Comparison of ENCODE assay signal across 8 mouse cellular contexts in genomic region chr10:58496732-58497131, GRCm38 (mm10). TPM values are rescaled to one million over a fixed set of nuclear protein-coding genes. Genes with fewer than 3 reads are reported as not detected.
A peak's percentile ranks its signal among the peaks of the same experiment; 100 is the strongest.
DNase-seq lines count a peak whose midpoint lies in the region; ATAC-seq and TF ChIP-seq lines count a peak whose summit lies in the region.

No protein-coding gene starts in this region.

- no peak for ATAC-seq in G1E (ENCODE audit: extremely low read depth, insufficient number of reproducible peaks, low FRiP score, poor library complexity, severe bottlenecking)
- ATAC-seq in hindbrain, embryonic 14.5 days (ENCODE audit: low FRiP score) = no peak
- ATAC-seq in cerebellum, adult (ENCODE audit: insufficient number of reproducible peaks, low FRiP score, low TSS enrichment) = no peak

- peak overlapping the region; percentile 93 for H3K27ac ChIP-seq in layer of hippocampus, adult 2 months
- peak overlapping the region; percentile 86; the same call in 1 of the 2 replicates for H3K27ac ChIP-seq in hindbrain, embryonic 14.5 days

- H3K9me3 ChIP-seq in G1E (replicated peaks) = no peaks in the 10 kb centered on the region
- no peaks in the 10 kb centered on the region for H3K9me3 ChIP-seq in hindbrain, embryonic 14.5 days (ENCODE audit: control insufficient read depth, low read length)

- no peak for TF ChIP-seq CTCF in layer of hippocampus, adult 2 months (conservative IDR thresholded peaks at IDR 0.05)
- TF ChIP-seq CTCF in G1E (IDR thresholded peaks at IDR 0.05; ENCODE audit: low read depth, low read length) = no peak

- H3K27me3 ChIP-seq in G1E (ENCODE audit: insufficient read depth, low read length) (no peaks in the 10 kb centered on the region), myocyte (ENCODE audit: control insufficient read depth, insufficient read depth, insufficient read length) (no peaks in the 10 kb centered on the region)
- no peaks in the 10 kb centered on the region for H3K27me3 ChIP-seq in hindbrain, embryonic 14.5 days (ENCODE audit: control insufficient read depth, insufficient read depth, low read length)

- H3K4me3 ChIP-seq in layer of hippocampus, adult 2 months = no peak overlapping the region
- H3K4me3 ChIP-seq in G1E (ENCODE audit: low read depth, low read length) (peak overlapping the region; percentile 74; the same call in 1 of the 2 replicates), myocyte (peak overlapping the region; percentile 56)
- H3K4me3 ChIP-seq in hindbrain, embryonic 14.5 days (replicated peaks; ENCODE audit: low read length) = no peak overlapping the region; the same call in 1 of the 2 replicates

- H3ac ChIP-seq in myocyte (ENCODE audit: control insufficient read depth, insufficient read length) = no peak overlapping the region

- H3K9ac ChIP-seq in hindbrain, embryonic 14.5 days = peak overlapping the region; percentile 71; the same call in 1 of the 2 replicates

- H3K4me1 ChIP-seq in G1E (ENCODE audit: insufficient read depth, low read depth, low read length) = peaks cover 4% of the 10 kb centered on the region
- 0 out of 2 replicates have a peak, but pooled peaks cover 14% of the 10 kb centered on the region for H3K4me1 ChIP-seq in hindbrain, embryonic 14.5 days (replicated peaks; ENCODE audit: control insufficient read depth, insufficient read depth, low read length)

- H3K36me3 ChIP-seq in G1E (replicated peaks) (peaks cover 18% of the 10 kb centered on the region), myocyte (ENCODE audit: control insufficient read depth, insufficient read depth) (peaks cover 31% of the 10 kb centered on the region)
- H3K36me3 ChIP-seq in hindbrain, embryonic 14.5 days (replicated peaks; ENCODE audit: control insufficient read depth, insufficient read depth) = peaks cover 34% of the 10 kb centered on the region

- H3K4me2 ChIP-seq in hindbrain, embryonic 14.5 days (replicated peaks) = peak overlapping the region; percentile 67
- H3K4me2 ChIP-seq in myocyte (ENCODE audit: low read depth) = peak overlapping the region; percentile 91

- no peaks in the 10 kb centered on the region for H3K79me2 ChIP-seq in myocyte (ENCODE audit: control insufficient read depth, insufficient read depth)

- no peak for DNase-seq in layer of hippocampus, adult 2 months (ENCODE audit: low spot score in 2 of 2)
- no peak for DNase-seq in layer of hippocampus, adult 9-11 months
- no peak for DNase-seq in G1E (ENCODE audit: low spot score)
- no peak for DNase-seq in hindbrain, embryonic 14.5 days (ENCODE audit: low spot score)
- no peak for DNase-seq in cerebellum, postnatal 4 days (ENCODE audit: low spot score in 2 of 2)
- DNase-seq in adrenal gland, adult 2 months = no peak

- TF ChIP-seq POLR2A in myocyte (IDR thresholded peaks at IDR 0.05; ENCODE audit: insufficient read length, low read depth) = no peak

TF ChIP-seq in myocyte, 11 proteins besides CTCF, POLR2A, EP300 and RAD21:
- TF ChIP-seq USF1 (IDR thresholded peaks at IDR 0.05; ENCODE audit: low read depth) (no peak), POLR2AphosphoS2 (IDR thresholded peaks at IDR 0.05; ENCODE audit: insufficient read length, low read depth) (no peak), MYOG (IDR thresholded peaks at IDR 0.05; ENCODE audit: control insufficient read depth in 1 of 3, insufficient read depth in 1 of 3, insufficient read length in 2 of 3, low read depth in 2 of 3) (no peak), CEBPB (IDR thresholded peaks at IDR 0.05; ENCODE audit: insufficient read depth, poor library complexity, severe bottlenecking) (no peak), TCF3 (IDR thresholded peaks at IDR 0.05; ENCODE audit: insufficient read length, low read depth) (no peak), SRF (IDR thresholded peaks at IDR 0.05; ENCODE audit: control insufficient read depth, insufficient read length, low read depth) (no peak), REST (IDR thresholded peaks at IDR 0.05; ENCODE audit: insufficient read depth, insufficient read length) (no peak)

RNA-seq across cellular contexts. Expression of gene Ccdc138, which starts 1.0 kb away (rescaled TPM):
- total RNA-seq in layer of hippocampus, adult 2 months (2021) = 1 to 10 TPM; 4.2 to 5.1 TPM
- total RNA-seq in G1E (2014; fragmentation: Nextera tagmentation) = 3.4 and 4.5 TPM in 2 replicates
- 2.1 and 2.6 TPM in 2 replicates for total RNA-seq in G1E (2017)
- 0.20 and 0.35 TPM in 2 replicates for polyA plus RNA-seq in G1E (2012)
- polyA plus RNA-seq in hindbrain, embryonic 14.5 days (2014; fragmentation: Nextera tagmentation; extraction: Ambion mirVana) = 7.2 and 7.7 TPM in 2 replicates
- 0.44 TPM for polyA plus RNA-seq in myocyte (2012; fragmentation: generic; extraction: Trizol)
- total RNA-seq in adrenal gland, adult 2 months (2021) = 1 to 10 TPM; 2.2 to 4.3 TPM
- polyA plus RNA-seq in adrenal gland, adult 2 months (2012; rRNA removed) = 0.04 and 0.12 TPM in 2 replicates

RNA-seq across cellular contexts. Expression of gene Ranbp2, which starts 50.0 kb away (rescaled TPM):
- 10 to 100 TPM; 78.2 to 81.5 TPM for total RNA-seq in layer of hippocampus, adult 2 months (2021)
- total RNA-seq in G1E (2014; fragmentation: Nextera tagmentation) (141 and 154 TPM in 2 replicates), G1E (2017) (121 and 147 TPM in 2 replicates)
- polyA plus RNA-seq in G1E (2012) (2.4 and 4.5 TPM in 2 replicates), myocyte (2012; fragmentation: generic; extraction: Trizol) (7.8 TPM)
- polyA plus RNA-seq in hindbrain, embryonic 14.5 days (2014; fragmentation: Nextera tagmentation; extraction: Ambion mirVana) = 23.6 and 27.0 TPM in 2 replicates
- total RNA-seq in adrenal gland, adult 2 months (2021) = 10 to 100 TPM; 60.7 to 80.4 TPM
- polyA plus RNA-seq in adrenal gland, adult 2 months (2012; rRNA removed) = 0.59 and 1.2 TPM in 2 replicates

Comparison
In these comparisons a context has a peak if more than half of its experiments do, and no peak if none do; other contexts are left out.
1. H3K4me3 ChIP-seq: peak in G1E (single experiment) and myocyte (single experiment); none in layer of hippocampus, adult 2 months (single experiment) and hindbrain, embryonic 14.5 days (single experiment).